Mouse (Mus musculus) cerebellum, adult 2 months (tissue): ENCODE measurements around the gene Ano2.

ENCODE experiments used
- CTCF ChIP-seq: fragments of 200-500 bp; IDR thresholded peaks from 2 replicates; pipeline ENCODE4 v1.5.1; 2011; ENCODE audit warnings: low read depth, mild to moderate bottlenecking, control low read depth, low read length, moderate library complexity, borderline replicate concordance; ENCODE audit not compliant: insufficient read depth
- POLR2A ChIP-seq: fragments of 200-500 bp; IDR thresholded peaks from 2 replicates; pipeline ENCODE4 v1.6.1; 2011; ENCODE audit warnings: low read length, control low read depth, borderline replicate concordance; ENCODE audit not compliant: insufficient read depth

- TF ChIP-seq CTCF (no peak), POLR2A (no peak)
These were observed 72.8 kb downstream of the Ano2 start for GRCm38 (mm10) chr6:125762851-125763519.
